Mouse (Mus musculus): Measurements from ENCODE around the gene Fam214b. TPM values are rescaled to one million over a fixed set of nuclear protein-coding genes. Genes with fewer than 3 reads are reported as not detected.

The Fam214b gene
- polyA plus RNA-seq, 1 experiment, result not detected

DNA sequence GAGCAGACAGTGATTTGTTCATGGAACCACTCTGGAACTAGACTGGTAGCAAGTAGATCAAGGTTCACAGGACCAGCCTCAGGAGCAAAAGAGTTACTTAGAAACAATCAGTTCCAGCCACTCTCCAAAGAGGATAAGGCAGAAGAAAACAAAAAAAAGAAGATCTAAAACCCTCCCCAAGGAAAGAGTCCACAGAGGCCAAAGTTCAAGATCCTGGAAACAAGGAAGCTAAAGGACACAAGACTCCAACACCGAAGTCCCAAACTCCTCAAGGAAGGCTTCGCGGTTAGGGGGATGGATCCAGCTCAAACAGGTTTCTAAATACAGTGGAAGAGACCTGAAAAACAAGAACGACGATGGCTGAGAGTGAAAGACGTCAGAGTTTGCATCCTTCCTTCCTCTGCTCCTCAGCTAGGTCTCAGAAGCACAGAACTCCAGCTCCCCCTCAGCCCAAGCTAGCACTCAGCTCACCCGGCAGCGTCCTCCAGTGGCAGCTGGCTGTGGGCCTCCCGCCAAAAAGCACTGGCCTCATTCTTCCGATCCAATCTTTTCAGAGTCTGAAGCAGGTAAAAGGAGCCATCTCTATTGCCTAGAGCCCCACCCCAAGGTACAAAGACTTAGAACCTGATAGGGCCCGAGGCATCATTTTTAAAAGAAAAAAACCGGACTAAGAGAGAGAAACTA is 43.1 kb downstream of the Fam214b start:
- WGBS, result 75% methylated on average over 12 of the region's 12 CpGs
- TF ChIP-seq POLR2A (IDR thresholded peaks at IDR 0.05; ENCODE audit: insufficient read depth, low read depth, low read length) (no peak), CTCF (IDR thresholded peaks at IDR 0.05; ENCODE audit: insufficient read depth, low read depth, low read length) (no peak)
- H3K4me3 ChIP-seq (ENCODE audit: insufficient read depth, low read depth, low read length), result no peak overlapping the region
- peaks cover 14% of the 10 kb centered on the region for H3K4me1 ChIP-seq (ENCODE audit: control insufficient read depth, insufficient read depth, low read length)
- no peak overlapping the region for H3K27ac ChIP-seq (ENCODE audit: insufficient read depth, low read depth, low read length)

DNA sequence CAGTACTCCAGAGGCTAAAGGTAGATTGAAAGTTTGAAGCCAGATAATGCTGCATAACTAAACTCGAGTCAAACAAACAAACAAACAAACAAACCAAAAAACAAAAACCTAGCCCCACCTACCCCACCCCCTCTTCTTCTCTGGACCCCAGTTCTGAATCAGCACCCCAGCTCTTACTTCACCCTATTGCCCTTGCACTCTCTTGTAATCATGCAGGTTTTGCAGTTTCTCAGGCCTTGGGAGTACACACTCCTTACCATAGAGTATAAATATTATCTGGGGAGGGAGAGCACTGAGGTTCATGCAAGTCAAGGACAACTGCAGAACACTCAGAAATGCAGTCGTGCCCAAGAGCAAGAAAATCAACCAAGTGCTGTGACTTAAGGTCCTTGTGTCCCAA is 44.7 kb downstream of the Fam214b start:
- Histone ChIP-seq H3K27ac (ENCODE audit: insufficient read depth, low read depth, low read length) (no peak overlapping the region), H3K4me3 (ENCODE audit: insufficient read depth, low read depth, low read length) (no peak overlapping the region), H3K4me1 (ENCODE audit: control insufficient read depth, insufficient read depth, low read length) (peaks cover 14% of the 10 kb centered on the region)
- 92% methylated on average over 2 of the region's 2 CpGs for WGBS
- TF ChIP-seq CTCF (IDR thresholded peaks at IDR 0.05; ENCODE audit: insufficient read depth, low read depth, low read length), result no peak
- TF ChIP-seq POLR2A (IDR thresholded peaks at IDR 0.05; ENCODE audit: insufficient read depth, low read depth, low read length), result no peak

DNA sequence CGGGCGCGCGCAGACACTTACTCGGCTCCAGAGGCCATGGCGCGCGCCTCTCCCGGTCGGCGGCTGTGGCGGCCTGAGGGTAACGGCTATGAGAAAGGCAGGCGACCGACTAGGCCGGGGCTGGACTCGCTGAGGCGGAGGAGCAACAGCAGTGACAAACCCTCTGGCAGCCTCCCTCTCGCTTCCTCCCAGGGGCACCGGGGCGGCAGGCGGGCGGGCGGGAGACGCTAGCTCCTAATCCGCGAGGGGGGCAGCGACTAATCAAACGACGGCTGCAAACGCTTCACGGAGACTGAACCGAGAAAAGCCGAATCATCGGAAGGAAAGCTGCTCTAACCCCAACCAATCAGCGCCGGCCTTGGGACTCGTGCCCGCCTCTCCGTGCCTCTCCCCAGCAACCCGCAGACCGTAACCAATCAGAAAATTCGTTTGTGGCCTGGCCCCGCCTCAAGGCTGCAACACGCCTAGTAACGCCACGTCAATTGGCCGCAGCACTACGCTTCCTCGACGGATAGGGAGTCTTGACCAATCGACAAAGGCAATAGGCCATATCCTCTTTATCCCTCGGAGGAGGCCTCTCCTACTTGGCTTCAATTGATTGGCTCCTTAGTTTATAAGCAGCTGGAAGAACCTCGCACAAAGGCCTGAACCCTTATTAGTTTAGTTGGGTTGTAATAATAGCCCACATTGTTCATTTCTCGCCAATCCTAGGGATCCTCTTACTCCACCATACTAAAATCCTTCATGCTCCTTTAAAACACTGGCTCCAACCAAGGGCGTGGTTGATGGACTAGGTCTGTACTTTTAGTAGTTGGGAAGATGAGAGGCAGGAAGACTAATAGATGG is 45.7 kb downstream of the Fam214b start, which contains the start of gene Vcp:
TSS of gene Vcp (minus strand) at position 367 of the 846 bp plus-strand sequence.
- Histone ChIP-seq H3K4me1 (ENCODE audit: control insufficient read depth, insufficient read depth, low read length) (peaks cover 14% of the 10 kb centered on the region), H3K27ac (ENCODE audit: insufficient read depth, low read depth, low read length) (peak within 1 kb of the TSS; percentile 92), H3K4me3 (ENCODE audit: insufficient read depth, low read depth, low read length) (peak within 1 kb of the TSS; percentile 94)
- under 1% methylated on average over 54 of the region's 56 CpGs for WGBS
- TF ChIP-seq POLR2A (IDR thresholded peaks at IDR 0.05; ENCODE audit: insufficient read depth, low read depth, low read length), result peak; percentile 41; the same call in 1 of the 2 replicates

DNA sequence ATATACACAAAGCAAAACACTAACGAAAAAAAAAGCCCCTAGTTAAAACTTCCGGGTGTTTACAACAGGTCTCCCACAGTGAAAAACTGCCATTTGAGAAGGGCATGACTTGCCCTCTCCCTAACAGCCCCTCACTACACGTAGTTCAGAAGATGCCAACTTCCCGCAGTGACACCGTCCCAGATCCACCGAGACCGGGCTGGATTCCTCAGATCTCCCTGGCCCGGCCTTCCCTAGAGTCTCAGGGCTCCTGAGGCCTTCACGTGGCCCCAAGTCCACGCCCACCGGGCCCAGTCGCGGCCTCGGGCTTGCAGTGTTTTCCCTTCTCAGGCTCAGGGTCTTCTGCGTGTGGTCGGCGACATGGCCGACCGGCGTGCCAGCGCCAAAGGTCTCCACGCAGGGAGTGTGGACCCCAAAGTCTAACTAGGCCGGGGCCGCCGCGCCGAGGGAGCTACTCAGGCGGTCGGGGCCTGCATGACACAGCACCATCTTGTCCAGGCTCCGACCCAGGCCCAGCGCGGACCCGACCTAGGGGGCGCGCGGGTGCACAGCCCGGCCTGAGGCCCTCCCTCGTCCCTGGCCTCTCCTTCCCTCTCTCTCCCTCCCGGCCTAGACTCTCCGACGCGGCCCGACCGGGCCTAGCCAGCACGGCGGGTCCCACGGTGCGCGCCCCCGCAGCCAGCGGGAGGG is 46.4 kb downstream of the Fam214b start:
- TF ChIP-seq POLR2A (IDR thresholded peaks at IDR 0.05; ENCODE audit: insufficient read depth, low read depth, low read length), result no peak
- TF ChIP-seq CTCF (IDR thresholded peaks at IDR 0.05; ENCODE audit: insufficient read depth, low read depth, low read length), result no peak; the same call in 1 of the 2 replicates
- Histone ChIP-seq H3K27ac (ENCODE audit: insufficient read depth, low read depth, low read length) (peak overlapping the region; percentile 92), H3K4me3 (ENCODE audit: insufficient read depth, low read depth, low read length) (peak overlapping the region; percentile 94), H3K4me1 (ENCODE audit: control insufficient read depth, insufficient read depth, low read length) (peaks cover 8% of the 10 kb centered on the region; the same call in 1 of the 2 replicates)
- 1% methylated on average over 49 of the region's 51 CpGs for WGBS

DNA sequence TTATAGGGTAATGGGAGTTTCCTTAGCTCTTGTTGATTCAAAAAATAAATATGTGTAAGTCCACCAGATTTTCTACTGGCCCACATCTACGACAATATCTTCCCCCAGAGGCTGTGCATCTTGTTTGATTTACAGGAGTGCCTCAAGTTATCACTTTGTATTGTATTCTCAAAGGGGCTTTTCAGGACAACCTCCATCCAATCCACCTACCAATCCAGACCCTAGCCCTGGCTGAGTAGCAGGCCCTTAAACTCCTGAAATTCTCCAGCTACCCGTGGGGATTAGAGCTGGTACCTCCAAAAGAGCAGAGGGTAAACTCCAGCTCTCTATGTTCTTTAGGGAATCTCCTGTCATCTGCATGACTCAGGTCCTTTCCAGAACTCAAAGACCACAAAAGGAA is 48.0 kb downstream of the Fam214b start:
- peaks cover 5% of the 10 kb centered on the region; the same call in 1 of the 2 replicates for H3K4me1 ChIP-seq (ENCODE audit: control insufficient read depth, insufficient read depth, low read length)
- H3K27ac ChIP-seq (ENCODE audit: insufficient read depth, low read depth, low read length), result no peak overlapping the region
- 29% methylated on average over 2 of the region's 2 CpGs for WGBS
- no peak overlapping the region for H3K4me3 ChIP-seq (ENCODE audit: insufficient read depth, low read depth, low read length)
- TF ChIP-seq POLR2A (IDR thresholded peaks at IDR 0.05; ENCODE audit: insufficient read depth, low read depth, low read length) (no peak), CTCF (IDR thresholded peaks at IDR 0.05; ENCODE audit: insufficient read depth, low read depth, low read length) (no peak)

DNA sequence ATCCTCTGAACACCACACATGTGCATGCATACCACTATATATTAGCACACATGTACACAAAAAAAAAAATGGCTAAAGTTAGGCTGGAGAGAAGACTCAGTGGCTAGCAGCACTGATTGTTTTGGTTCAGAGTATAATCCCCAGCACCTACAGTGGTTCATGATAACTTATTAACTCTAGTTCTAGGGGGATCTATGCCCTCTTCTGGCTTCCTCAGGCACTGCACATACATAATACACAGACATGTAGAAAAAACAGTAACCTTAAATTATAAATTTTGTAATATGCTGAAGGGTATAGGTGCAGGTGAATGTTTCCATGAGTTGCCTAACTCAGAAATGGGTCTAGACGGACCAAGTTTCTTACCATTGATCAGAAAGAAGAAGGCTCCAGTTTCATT is 57.7 kb downstream of the Fam214b start:
- no peak overlapping the region for H3K4me3 ChIP-seq (ENCODE audit: insufficient read depth, low read depth, low read length)
- H3K27ac ChIP-seq (ENCODE audit: insufficient read depth, low read depth, low read length), result no peak overlapping the region
- H3K4me1 ChIP-seq (ENCODE audit: control insufficient read depth, insufficient read depth, low read length), result no peaks in the 10 kb centered on the region
- TF ChIP-seq POLR2A (IDR thresholded peaks at IDR 0.05; ENCODE audit: insufficient read depth, low read depth, low read length) (no peak), CTCF (IDR thresholded peaks at IDR 0.05; ENCODE audit: insufficient read depth, low read depth, low read length) (no peak)
- 85% methylated on average over 1 of the region's 1 CpGs for WGBS

Other genes starting within 250 kb of the Fam214b start
- not detected in 2 replicates for gene Fam205a1, start 192.3 kb downstream of the Fam214b start, polyA plus RNA-seq (2012; ENCODE audit: insufficient read depth, insufficient read length, low replicate concordance, missing spikeins)
- gene Gm12394, start 189.4 kb downstream of the Fam214b start, polyA plus RNA-seq (2012; ENCODE audit: insufficient read depth, insufficient read length, low replicate concordance, missing spikeins), result not detected in 2 replicates
- not detected in 2 replicates for gene Fam205c, start 172.0 kb downstream of the Fam214b start, polyA plus RNA-seq (2012; ENCODE audit: insufficient read depth, insufficient read length, low replicate concordance, missing spikeins)
- not detected in 2 replicates for gene Phf24, start 129.6 kb downstream of the Fam214b start, polyA plus RNA-seq (2012; ENCODE audit: insufficient read depth, insufficient read length, low replicate concordance, missing spikeins)
- 176 TPM in 1 of 2 replicates, not detected in the other for gene Dnajb5, start 96.4 kb downstream of the Fam214b start, polyA plus RNA-seq (2012; ENCODE audit: insufficient read depth, insufficient read length, low replicate concordance, missing spikeins)
- not detected in 2 replicates for gene 1700022I11Rik, start 76.6 kb downstream of the Fam214b start, polyA plus RNA-seq (2012; ENCODE audit: insufficient read depth, insufficient read length, low replicate concordance, missing spikeins)
- gene Vcp, start 45.7 kb downstream of the Fam214b start, polyA plus RNA-seq (2012; ENCODE audit: insufficient read depth, insufficient read length, low replicate concordance, missing spikeins), result 261 and 1,669 TPM in 2 replicates
- not detected in 2 replicates for gene Fancg, start 35.7 kb downstream of the Fam214b start, polyA plus RNA-seq (2012; ENCODE audit: insufficient read depth, insufficient read length, low replicate concordance, missing spikeins)
- not detected in 2 replicates for gene Pigo, start 20.4 kb downstream of the Fam214b start, polyA plus RNA-seq (2012; ENCODE audit: insufficient read depth, insufficient read length, low replicate concordance, missing spikeins)
- gene Stoml2, start 14.5 kb downstream of the Fam214b start, polyA plus RNA-seq (2012; ENCODE audit: insufficient read depth, insufficient read length, low replicate concordance, missing spikeins), result not detected in 2 replicates
- not detected in 2 replicates for gene Unc13b, start 12.7 kb upstream of the Fam214b start, polyA plus RNA-seq (2012; ENCODE audit: insufficient read depth, insufficient read length, low replicate concordance, missing spikeins)
- not detected in 2 replicates for gene Atp8b5, start 220.9 kb upstream of the Fam214b start, polyA plus RNA-seq (2012; ENCODE audit: insufficient read depth, insufficient read length, low replicate concordance, missing spikeins)